Mouse (Mus musculus) lung, embryonic 14.5 days (tissue): ENCODE results near the gene Selenoi. TPM values are rescaled to one million over a fixed set of nuclear protein-coding genes. Genes with fewer than 3 reads are reported as not detected.

ENCODE experiments used
- ATAC-seq: fragments of 200-750 bp; cut with Nextera tagmentation; 2 replicates; pipeline ENCODE4 v1.8.0; 2017; ENCODE audit warnings: mild to moderate bottlenecking, moderate TSS enrichment, moderate library complexity; ENCODE audit not compliant: insufficient read depth
- DNase-seq: peaks from one replicate; pipeline ENCODE4 v3.0.0-alpha.2; 2015
- H3K27ac ChIP-seq: fragments of 300-500 bp; sonication (generic); 2 replicates; pipeline ENCODE4 v1.5.1; 2014; ENCODE audit warnings: low read depth, mild to moderate bottlenecking, moderate library complexity
- H3K27me3 ChIP-seq: fragments of 300-500 bp; sonication (generic); 2 replicates; pipeline ENCODE4 v1.6.1; 2014; ENCODE audit warnings: low read length, control low read depth; ENCODE audit not compliant: insufficient read depth
- H3K36me3 ChIP-seq: fragments of 300-500 bp; sonication (generic); 2 replicates; pipeline ENCODE4 v1.6.1; 2014; ENCODE audit warnings: control low read depth; ENCODE audit not compliant: insufficient read depth
- H3K4me1 ChIP-seq: fragments of 300-500 bp; sonication (generic); 2 replicates; pipeline ENCODE4 v1.6.1; 2014; ENCODE audit warnings: antibody characterized with exemption, control low read depth; ENCODE audit not compliant: insufficient read depth
- H3K4me2 ChIP-seq: fragments of 300-500 bp; sonication (generic); 2 replicates; pipeline ENCODE4 v1.6.1; 2014; ENCODE audit warnings: mild to moderate bottlenecking
- H3K4me3 ChIP-seq: fragments of 300-500 bp; sonication (generic); 2 replicates; pipeline ENCODE4 v1.5.1; 2014; ENCODE audit warnings: low read depth, low read length
- H3K9ac ChIP-seq: fragments of 300-500 bp; sonication (generic); 2 replicates; pipeline ENCODE4 v1.6.1; 2014
- H3K9me3 ChIP-seq: fragments of 300-500 bp; sonication (generic); 2 replicates; pipeline ENCODE4 v1.6.1; 2016; ENCODE audit warnings: low read depth, low read length, control low read depth
- CTCF ChIP-seq: IDR thresholded peaks from 2 replicates; pipeline ENCODE4 v1.5.1; 2016; ENCODE audit warnings: antibody characterized with exemption, low read depth
- whole genome bisulfite sequencing: fragments of 180-500 bp; shearing (Covaris S2); extraction: QIAGEN DNeasy Blood & Tissue Kit; methylation state at CpG from one replicate; pipeline ENCODE4 v1.1.7; 2014; 5-methylcytosine and 5-hydroxymethylcytosine counted together
- polyA plus RNA-seq: library from polyadenylated mRNA; unstranded; fragments of >200 nt; fragmentation: Nextera tagmentation; extraction: Ambion mirVana; gene quantifications from 2 replicates; pipeline ENCODE4 v1.2.1, GENCODE M21; 2014

Selenoi gene
- polyA plus RNA-seq, 1 experiment from 2014 or later = 18.9 TPM

DNA sequence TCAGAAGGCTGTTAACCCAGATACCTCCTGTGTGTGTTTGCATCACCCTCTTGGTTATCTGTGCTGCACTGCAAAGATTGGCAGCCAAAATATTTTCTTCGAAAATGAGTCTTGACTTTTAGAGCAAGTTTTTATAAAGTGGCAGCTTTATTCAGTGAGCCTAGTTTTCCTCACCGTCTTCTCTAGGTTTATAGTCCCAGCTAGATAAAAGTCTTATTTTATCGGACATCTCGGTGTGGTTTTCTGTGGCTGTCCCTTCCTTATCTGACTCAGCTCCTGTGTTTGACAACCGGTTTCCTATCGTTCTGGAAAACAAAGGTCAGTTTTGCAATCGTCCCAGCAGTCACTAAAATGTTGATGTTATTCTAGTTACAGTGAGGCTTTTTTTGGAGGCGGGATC lies 1.6 kb downstream of the Selenoi start:
- peak overlapping the region; percentile 86 for H3K4me3 ChIP-seq

DNA sequence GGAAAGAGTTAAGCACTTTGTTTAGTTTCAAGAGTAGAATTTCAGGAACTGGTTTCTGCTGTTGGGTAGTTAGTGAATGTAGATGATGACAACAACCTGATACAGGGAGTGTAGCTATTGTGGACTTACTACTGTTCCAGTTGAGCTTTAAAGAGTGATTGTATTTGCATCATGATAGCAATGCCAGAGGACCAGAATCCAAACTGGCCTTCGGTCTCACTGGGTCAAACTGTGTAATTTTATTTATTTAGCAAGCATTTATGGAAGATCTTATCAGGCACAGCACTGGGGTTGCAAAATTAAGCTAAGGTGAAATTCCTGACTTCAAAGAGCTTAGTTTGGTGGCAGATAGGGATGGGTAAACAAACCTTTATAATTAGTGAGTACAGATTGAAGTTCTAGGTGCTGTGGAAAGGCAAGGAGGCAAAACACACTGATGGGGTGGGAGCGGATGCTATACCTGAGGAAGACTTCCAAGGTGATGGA lies 3.3 kb downstream of the Selenoi start:
- Histone ChIP-seq H3K4me3 (no peak overlapping the region), H3K27ac (no peak overlapping the region), H3K9ac (no peak overlapping the region), H3K4me2 (no peak overlapping the region), H3K9me3 (no peaks in the 10 kb centered on the region), H3K4me1 (peaks cover 12% of the 10 kb centered on the region; the same call in 1 of the 2 replicates), H3K36me3 (no peaks in the 10 kb centered on the region), H3K27me3 (no peaks in the 10 kb centered on the region)
- ATAC-seq (no peak), DNase-seq (no peak)
- 79% methylated on average over 2 of the region's 2 CpGs for WGBS
- TF ChIP-seq CTCF = no peak

More for the DNA sequence above, 1.6 kb downstream of the Selenoi start:
- Histone ChIP-seq H3K27me3 (no peaks in the 10 kb centered on the region), H3K4me2 (peak overlapping the region; percentile 62), H3K27ac (no peak overlapping the region), H3K4me1 (peaks cover 12% of the 10 kb centered on the region; the same call in 1 of the 2 replicates), H3K36me3 (no peaks in the 10 kb centered on the region), H3K9ac (peak overlapping the region; percentile 79), H3K9me3 (no peaks in the 10 kb centered on the region; the same call in 1 of the 2 replicates)
- TF ChIP-seq CTCF = no peak
- DNase-seq (no peak), ATAC-seq (no peak)
- WGBS = 23% methylated on average over 8 of the region's 8 CpGs

DNA sequence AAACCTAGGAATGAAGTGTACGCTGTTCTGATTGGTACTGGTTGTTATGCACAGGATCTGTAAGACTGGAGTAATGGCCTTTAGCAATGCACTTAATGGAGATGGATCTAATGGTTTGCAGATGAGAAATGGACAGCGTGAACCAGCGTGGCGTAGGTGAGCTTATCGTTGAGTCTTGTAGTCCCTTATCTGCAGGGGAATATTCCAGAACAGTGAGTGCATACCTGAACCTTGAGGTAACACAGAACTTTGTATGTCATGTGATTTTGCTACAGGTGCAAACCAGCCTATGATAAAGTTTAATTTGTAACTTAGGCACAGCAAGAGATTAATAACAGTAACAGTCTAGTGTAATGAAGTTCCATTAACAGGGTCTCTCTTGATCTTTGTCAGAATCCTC lies 6.2 kb downstream of the Selenoi start:
- DNase-seq (no peak), ATAC-seq (no peak)
- Histone ChIP-seq H3K4me3 (no peak overlapping the region), H3K4me1 (peaks cover 15% of the 10 kb centered on the region; the same call in 1 of the 2 replicates), H3K27me3 (no peaks in the 10 kb centered on the region), H3K4me2 (no peak overlapping the region), H3K9ac (no peak overlapping the region), H3K27ac (no peak overlapping the region), H3K9me3 (no peaks in the 10 kb centered on the region), H3K36me3 (no peaks in the 10 kb centered on the region)
- WGBS = 90% methylated on average over 5 of the region's 5 CpGs
- no peak for TF ChIP-seq CTCF

DNA sequence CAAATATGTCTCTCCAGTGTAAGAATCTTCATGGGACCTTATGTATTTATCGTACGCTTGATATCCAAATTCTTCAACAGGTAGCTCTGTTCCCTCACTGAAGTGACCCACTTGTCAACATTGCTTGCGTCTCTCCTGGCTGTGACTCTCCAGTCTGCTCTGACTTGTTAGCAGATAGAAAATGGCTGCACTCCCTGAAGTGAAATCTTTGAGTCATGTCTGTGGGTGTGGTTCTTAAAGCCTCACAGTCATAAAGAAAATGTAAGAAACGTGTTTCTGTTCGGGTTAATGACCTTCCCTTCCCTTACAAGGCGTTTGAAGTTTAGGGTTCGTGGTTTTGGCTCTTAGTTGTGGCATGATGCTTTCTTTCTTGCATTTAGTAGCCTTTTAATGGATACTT lies 8.2 kb downstream of the Selenoi start:
- WGBS = 76% methylated on average over 7 of the region's 7 CpGs
- Histone ChIP-seq H3K4me3 (no peak overlapping the region), H3K27me3 (no peaks in the 10 kb centered on the region), H3K4me2 (no peak overlapping the region), H3K9me3 (no peaks in the 10 kb centered on the region), H3K9ac (no peak overlapping the region), H3K36me3 (no peaks in the 10 kb centered on the region), H3K4me1 (0 out of 2 replicates have a peak, but pooled peaks cover 9% of the 10 kb centered on the region), H3K27ac (no peak overlapping the region)
- DNase-seq (no peak), ATAC-seq (no peak)
- TF ChIP-seq CTCF = no peak

DNA sequence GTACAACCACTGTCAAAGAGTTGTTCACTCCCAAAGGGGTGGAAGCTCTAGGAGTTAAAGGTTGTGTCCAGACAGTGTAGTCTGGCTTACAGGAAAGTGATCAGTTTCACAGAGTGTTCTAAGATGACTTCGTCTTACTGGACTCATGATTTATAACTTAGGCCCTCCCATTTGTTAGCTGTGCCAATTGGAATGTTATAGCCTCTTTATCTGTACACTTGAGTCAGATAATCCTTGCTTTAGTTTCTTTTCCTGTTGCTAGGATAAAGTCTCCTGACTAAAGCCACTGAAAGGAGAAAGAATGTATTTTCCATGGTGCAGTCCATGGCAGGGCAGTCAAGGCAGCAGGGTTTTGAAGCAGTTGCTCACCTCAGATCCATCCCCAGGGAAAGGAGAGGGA lies 10.0 kb downstream of the Selenoi start:
- Histone ChIP-seq H3K4me2 (no peak overlapping the region), H3K27ac (no peak overlapping the region), H3K4me1 (peaks cover 13% of the 10 kb centered on the region; the same call in 1 of the 2 replicates), H3K36me3 (no peaks in the 10 kb centered on the region), H3K9ac (no peak overlapping the region), H3K9me3 (no peaks in the 10 kb centered on the region), H3K27me3 (no peaks in the 10 kb centered on the region), H3K4me3 (no peak overlapping the region)
- peak; percentile 13; the same call in 1 of the 2 replicates for ATAC-seq
- 23% methylated on average over 1 of the region's 1 CpGs for WGBS
- no peak for TF ChIP-seq CTCF
- DNase-seq = peak; percentile 47

DNA sequence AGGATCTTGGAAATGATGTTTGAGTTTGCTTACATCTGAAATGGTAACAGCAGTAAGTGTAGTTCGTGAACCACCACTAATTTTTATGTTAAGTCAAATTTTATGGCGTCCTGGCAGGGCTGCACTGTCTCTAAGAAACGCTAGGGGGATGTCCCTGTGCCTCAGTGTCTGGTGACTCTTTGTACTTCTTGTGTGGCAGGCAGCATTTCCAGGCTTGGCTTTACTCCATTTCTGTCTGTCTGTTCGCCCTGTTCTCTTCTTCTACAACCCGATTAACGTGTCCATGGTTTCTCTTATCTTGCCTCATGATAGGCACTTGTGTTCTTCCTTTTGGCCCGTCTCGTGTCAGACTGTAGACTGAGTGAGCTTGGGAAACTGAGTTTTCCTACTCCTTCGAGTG lies 11.4 kb downstream of the Selenoi start:
- H3K27me3 ChIP-seq = no peaks in the 10 kb centered on the region
- no peak overlapping the region for H3K9ac ChIP-seq
- H3K4me2 ChIP-seq = no peak overlapping the region
- 38% methylated on average over 9 of the region's 9 CpGs for WGBS
- H3K4me3 ChIP-seq = no peak overlapping the region
- DNase-seq (peak; percentile 80), ATAC-seq (peak; percentile 29; the same call in 1 of the 2 replicates)
- H3K9me3 ChIP-seq = no peaks in the 10 kb centered on the region
- H3K36me3 ChIP-seq = no peaks in the 10 kb centered on the region
- TF ChIP-seq CTCF = peak; percentile 65
- peaks cover 13% of the 10 kb centered on the region; the same call in 1 of the 2 replicates for H3K4me1 ChIP-seq
- H3K27ac ChIP-seq = no peak overlapping the region

DNA sequence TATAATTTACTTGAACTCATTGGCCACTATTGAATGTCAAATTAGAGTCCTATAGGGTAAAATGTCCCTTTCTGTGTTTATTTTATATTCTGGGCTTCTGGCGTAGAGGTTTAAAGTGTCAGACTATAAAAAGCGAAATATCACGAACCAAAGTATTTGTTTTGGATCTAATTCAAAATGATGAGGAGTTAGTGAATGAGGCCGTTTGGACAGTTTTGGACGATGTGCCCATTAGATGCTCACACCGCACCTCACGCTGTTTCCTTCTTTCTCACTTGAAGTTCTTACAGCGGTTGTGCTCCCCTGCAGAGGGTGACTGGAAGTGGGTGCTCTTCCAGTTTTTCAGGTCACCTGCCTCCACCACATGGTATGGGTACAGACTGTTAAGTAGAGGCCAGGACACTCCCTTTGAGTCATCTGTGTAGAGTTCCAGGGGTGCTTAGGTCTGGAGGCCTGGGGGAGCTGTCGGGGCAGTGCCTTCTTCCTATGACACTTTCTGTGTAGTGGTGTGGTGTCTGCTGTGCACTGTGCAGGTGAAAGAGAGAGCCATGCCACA lies 13.6 kb downstream of the Selenoi start:
- Histone ChIP-seq H3K4me2 (no peak overlapping the region), H3K27me3 (no peaks in the 10 kb centered on the region), H3K9ac (no peak overlapping the region), H3K27ac (no peak overlapping the region), H3K4me1 (peaks cover 13% of the 10 kb centered on the region; the same call in 1 of the 2 replicates), H3K9me3 (no peaks in the 10 kb centered on the region), H3K36me3 (0 out of 2 replicates have a peak, but pooled peaks cover 10% of the 10 kb centered on the region), H3K4me3 (no peak overlapping the region)
- WGBS = 42% methylated on average over 9 of the region's 9 CpGs
- DNase-seq (peak; percentile 70), ATAC-seq (peak; percentile 13; the same call in 1 of the 2 replicates)
- TF ChIP-seq CTCF = no peak
